Mouse (Mus musculus): ENCODE measurements around the gene Spen.

- TF ChIP-seq GATA1 (IDR thresholded peaks at IDR 0.05; ENCODE audit: borderline replicate concordance, low read length) (no peak), FLI1 (IDR thresholded peaks at IDR 0.05; ENCODE audit: low read length) (no peak)
These were observed 8.9 kb upstream of the Spen start for GRCm38 (mm10) chr4:141547299-141547698.
